Mouse (Mus musculus) kidney, adult 8-10 months (tissue): Measurements from ENCODE around the gene Foxred1.

ENCODE experiments used
- DNase-seq, 2 experiments: peaks; one replicate each; pipeline ENCODE4 v3.0.0; 2022

The Foxred1 gene

GRCm38 (mm10) chr9:35210542-35211474, at the start of gene Foxred1:
Gene Foxred1 (minus strand): TSS chr9:35211055.
- peak; percentile 99 for DNase-seq

DNA sequence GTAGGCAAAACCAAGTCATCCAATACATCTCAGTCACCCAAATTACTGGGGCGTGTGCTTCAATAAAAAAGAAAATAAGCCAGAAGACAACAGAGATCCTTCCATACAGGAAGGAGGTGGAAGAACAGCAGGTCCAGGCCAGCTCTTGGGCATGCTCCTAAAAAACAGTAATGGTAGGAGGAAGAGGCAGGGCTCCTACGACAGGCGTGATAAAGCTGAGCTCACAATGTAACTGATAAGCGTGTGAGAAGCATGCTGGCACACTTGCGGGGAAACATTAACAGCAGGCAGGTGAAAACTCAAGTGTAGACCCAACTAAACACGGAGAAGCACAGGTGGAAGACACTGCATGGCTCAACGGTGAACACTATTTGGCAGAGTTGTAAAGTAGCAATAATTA, 46.5 kb upstream of the Foxred1 start:
- DNase-seq = no peak

DNA sequence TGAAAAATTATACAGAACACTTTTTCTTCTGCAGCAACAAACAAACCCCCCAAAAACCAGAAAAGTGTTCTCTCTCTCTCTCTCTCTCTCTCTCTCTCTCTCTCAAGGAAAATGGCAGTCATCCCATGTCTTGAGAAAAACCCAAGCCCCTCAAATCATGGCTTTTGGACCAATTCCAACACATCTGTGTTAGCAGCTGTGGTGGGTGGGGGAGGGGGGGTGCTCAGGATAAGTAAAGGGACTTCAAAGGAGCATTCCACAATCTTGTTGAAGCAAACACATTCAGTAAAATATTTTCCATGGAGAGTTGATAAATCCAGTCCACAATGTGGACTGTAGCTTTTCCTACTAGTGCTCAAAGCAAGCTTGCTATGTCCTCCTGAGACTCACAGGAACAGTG, 38.6 kb upstream of the Foxred1 start:
- DNase-seq = no peak

DNA sequence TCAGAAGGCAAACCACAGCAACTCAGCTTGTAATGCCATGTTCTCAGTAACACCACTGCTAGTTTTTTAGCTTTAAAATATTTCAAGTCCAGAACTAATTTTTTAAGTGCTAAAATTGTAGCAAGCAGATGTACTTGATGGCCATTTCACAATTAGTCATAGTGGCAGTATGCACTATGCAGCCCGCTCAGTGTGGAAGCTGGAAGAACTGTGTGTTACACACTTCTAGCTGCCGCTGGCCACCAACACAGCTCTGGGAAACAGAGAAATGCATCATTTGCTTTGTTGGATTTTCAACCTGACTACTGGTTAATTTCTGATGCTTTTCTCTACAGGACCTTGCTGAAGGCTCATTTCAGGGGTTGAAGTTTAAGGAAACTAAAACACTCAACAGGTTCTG, 36.5 kb upstream of the Foxred1 start:
- no peak for DNase-seq

GRCm38 (mm10) chr9:35239734-35240133, 28.9 kb upstream of the Foxred1 start:
- DNase-seq = no peak

DNA sequence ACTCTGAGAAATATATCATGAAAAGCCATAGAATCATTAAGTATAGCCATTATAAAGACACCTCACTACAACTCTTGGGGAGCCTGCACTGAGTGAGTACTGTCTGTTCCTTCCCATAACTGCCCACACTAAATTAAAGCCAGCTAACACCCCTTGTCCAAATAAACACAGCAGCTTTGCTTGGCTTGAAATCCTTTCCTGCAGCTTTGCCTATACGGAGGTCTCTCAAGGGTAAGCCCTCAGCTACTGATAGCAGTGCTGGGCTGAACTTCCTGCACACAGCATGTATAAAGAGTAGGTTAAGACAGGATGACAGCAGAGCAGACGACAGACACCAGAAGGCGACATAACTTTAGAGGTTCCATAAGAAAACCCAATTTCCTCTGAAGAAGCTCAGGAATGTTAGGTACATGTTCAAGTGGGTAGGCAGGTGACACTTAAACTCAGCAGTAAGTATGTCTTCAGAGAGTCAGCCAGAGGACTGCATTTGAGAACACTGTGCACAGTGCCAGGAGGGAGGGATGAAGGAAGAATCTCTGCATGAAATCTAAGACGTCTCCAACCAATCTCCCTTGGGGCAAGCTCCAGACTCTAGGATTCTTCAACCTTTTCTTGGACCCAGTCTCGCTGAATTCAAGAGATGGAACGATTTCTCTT, 28.2 kb upstream of the Foxred1 start:
- no peak for DNase-seq

- DNase-seq = no peak
These were observed 27.5 kb upstream of the Foxred1 start for GRCm38 (mm10) chr9:35238371-35238770.

GRCm38 (mm10) chr9:35235996-35236395, 25.1 kb upstream of the Foxred1 start:
- DNase-seq = no peak

GRCm38 (mm10) chr9:35228671-35229070, 17.8 kb upstream of the Foxred1 start:
- DNase-seq = no peak

GRCm38 (mm10) chr9:35223466-35223865, 12.6 kb upstream of the Foxred1 start:
- no peak for DNase-seq

DNA sequence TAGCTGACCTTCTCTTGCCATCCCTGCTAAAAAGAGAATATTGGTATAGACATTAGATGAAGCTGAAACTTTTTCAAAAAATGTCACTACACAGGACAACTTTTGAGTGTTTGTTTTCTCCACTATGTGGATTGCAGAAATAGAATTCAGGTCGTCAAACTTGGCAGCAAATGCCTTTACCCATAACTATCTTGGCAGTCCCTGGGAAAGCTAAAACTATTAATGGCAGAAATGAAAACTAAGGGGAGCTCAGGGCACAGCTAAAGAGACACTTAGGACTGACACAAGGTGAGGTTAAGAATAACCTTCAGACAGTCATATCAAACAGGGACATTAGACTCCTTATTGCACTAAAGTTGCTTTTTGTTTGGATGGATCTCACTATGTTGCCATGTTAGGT, 7.1 kb upstream of the Foxred1 start:
- DNase-seq = no peak

GRCm38 (mm10) chr9:35211573-35212511, 987 bp upstream of the Foxred1 start:
- DNase-seq = no peak

- DNase-seq = no peak
These were observed 6.4 kb downstream of the Foxred1 start for GRCm38 (mm10) chr9:35204421-35204820.

GRCm38 (mm10) chr9:35203536-35203935, 7.3 kb downstream of the Foxred1 start:
- no peak for DNase-seq

- no peak for DNase-seq
These were observed 10.3 kb downstream of the Foxred1 start for GRCm38 (mm10) chr9:35200529-35201060.

DNA sequence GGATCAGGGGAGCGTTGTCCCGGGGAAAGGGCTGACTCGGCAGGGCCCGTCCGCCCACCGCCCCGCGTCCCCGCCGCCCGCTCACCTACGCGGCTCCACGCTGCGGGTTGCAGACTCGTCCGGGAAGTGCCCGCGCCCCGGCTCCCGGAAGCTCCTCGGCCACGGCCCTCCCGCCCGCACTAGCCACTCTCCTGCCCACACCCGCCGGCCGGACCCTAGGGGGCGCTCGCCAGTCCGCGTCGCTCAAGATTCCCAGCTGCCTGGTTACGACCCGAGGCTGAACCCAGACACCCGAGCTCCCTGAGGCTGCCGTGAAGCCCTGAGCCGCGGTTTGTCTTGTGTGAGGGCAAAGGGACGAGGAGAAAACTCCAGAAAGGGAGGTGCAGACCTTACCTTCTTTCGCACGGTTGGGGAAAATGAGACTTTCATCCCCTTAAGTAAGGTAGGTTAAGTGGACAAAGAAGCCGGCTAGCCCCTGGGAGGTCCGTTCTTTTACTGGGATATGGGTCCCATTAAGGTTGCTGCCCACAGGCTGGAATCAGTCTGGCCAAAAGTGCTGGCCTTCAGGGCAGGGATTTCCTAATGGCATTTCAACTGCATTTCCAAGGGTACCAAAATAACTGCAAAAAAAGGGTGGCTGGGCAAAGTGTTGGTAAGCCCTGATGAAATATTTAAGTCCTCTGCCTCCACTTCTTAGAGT, 10.9 kb downstream of the Foxred1 start, which contains the start of the genes Srpr and Tirap:
Gene Srpr (plus strand): TSS at position 404 of the 700 bp plus-strand sequence.
Gene Tirap (minus strand): TSS at position 520 of the 700 bp plus-strand sequence.
- peak; percentile 86 to 93 for DNase-seq

- no peak for DNase-seq
These were observed 11.7 kb downstream of the Foxred1 start for GRCm38 (mm10) chr9:35198945-35199771.

- no peak for DNase-seq
These were observed 12.5 kb downstream of the Foxred1 start for GRCm38 (mm10) chr9:35198351-35198750.

GRCm38 (mm10) chr9:35197625-35198024, 13.2 kb downstream of the Foxred1 start:
- DNase-seq = no peak

GRCm38 (mm10) chr9:35194048-35194447, 16.8 kb downstream of the Foxred1 start:
- no peak for DNase-seq

GRCm38 (mm10) chr9:35192983-35193542, 17.8 kb downstream of the Foxred1 start:
- no peak for DNase-seq
